ENCODE assay signal across 8 mouse cellular contexts in the genomic region with DNA sequence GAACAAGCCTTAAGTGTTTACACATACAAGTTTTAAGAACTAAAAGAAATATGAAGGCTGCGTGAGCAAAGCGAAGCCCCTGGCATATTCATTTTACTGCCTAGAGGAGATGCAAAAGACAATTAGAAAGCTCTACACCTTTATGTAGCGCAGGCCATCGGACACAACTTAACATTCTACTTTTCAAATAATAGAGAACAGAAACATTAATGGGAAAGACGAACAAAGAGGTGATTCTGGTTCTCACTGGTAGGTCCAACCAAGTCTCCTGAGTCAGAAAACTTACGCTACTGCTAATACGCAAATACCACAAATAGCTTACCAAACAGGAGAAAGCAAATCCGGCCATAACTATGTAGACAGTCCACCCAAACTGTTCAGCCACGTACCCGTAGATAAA. TPM values are rescaled to one million over a fixed set of nuclear protein-coding genes. Genes with fewer than 3 reads are reported as not detected.
DNase-seq lines count a peak whose midpoint lies in the region; ATAC-seq and TF ChIP-seq lines count a peak whose summit lies in the region.

No protein-coding gene starts in this region.

- peak overlapping the region; percentile 80 for H3K4me3 ChIP-seq in heart, embryonic 13.5 days
- peak overlapping the region; percentile 95 for H3K4me3 ChIP-seq in E14TG2a.4 (replicated peaks; ENCODE audit: low read length)
- H3K4me3 ChIP-seq in forebrain, postnatal 0 days (ENCODE audit: low read depth, low read length) = peak overlapping the region; percentile 65
- peak overlapping the region; percentile 97 for H3K4me3 ChIP-seq in macrophage (ENCODE audit: inconsistent target)

- no peak for DNase-seq in heart, postnatal 10 days
- no peak for DNase-seq in forebrain, postnatal 0 days
- DNase-seq in urinary bladder, adult 2 months (ENCODE audit: low spot score) = no peak
- DNase-seq in left cerebral cortex, adult 8-10 months (ENCODE audit: low spot score in 2 of 2) = no peak
- no peak for DNase-seq in urinary bladder, postnatal 14 days (ENCODE audit: low spot score)

- H3K9ac ChIP-seq in heart, embryonic 13.5 days = peak overlapping the region; percentile 88
- H3K9ac ChIP-seq in forebrain, postnatal 0 days = peak overlapping the region; percentile 84

- peak overlapping the region; percentile 82 for H3K4me2 ChIP-seq in heart, embryonic 13.5 days
- peak overlapping the region; percentile 75 for H3K4me2 ChIP-seq in forebrain, postnatal 0 days (ENCODE audit: low read depth)

- 55% methylated on average over 10 of the region's 10 CpGs for WGBS in heart, embryonic 13.5 days
- WGBS in forebrain, postnatal 0 days = 60% methylated on average over 10 of the region's 10 CpGs
- WGBS in macrophage (ENCODE audit: missing documents) = 62% methylated on average over 10 of the region's 10 CpGs

- no peaks in the 10 kb centered on the region for H3K27me3 ChIP-seq in heart, embryonic 13.5 days (replicated peaks)
- H3K27me3 ChIP-seq in E14TG2a.4 (ENCODE audit: insufficient read depth, low read length) = peaks cover 9% of the 10 kb centered on the region; the same call in 1 of the 2 replicates
- H3K27me3 ChIP-seq in forebrain, postnatal 0 days (ENCODE audit: insufficient read depth, low read length) = no peaks in the 10 kb centered on the region

- TF ChIP-seq CTCF in E14TG2a.4 (conservative IDR thresholded peaks at IDR 0.05; ENCODE audit: low read length) = no peak
- no peak for TF ChIP-seq CTCF in forebrain, postnatal 0 days (IDR thresholded peaks at IDR 0.05; ENCODE audit: low read depth)

- intact Hi-C loops in heart, postnatal 10 days (cut with DNase I) = no loop called here

- peaks cover 28% of the 10 kb centered on the region for H3K36me3 ChIP-seq in heart, embryonic 13.5 days
- H3K36me3 ChIP-seq in E14TG2a.4 (ENCODE audit: insufficient read depth, low read length) (no peaks in the 10 kb centered on the region), macrophage (ENCODE audit: inconsistent target) (no peaks in the 10 kb centered on the region)
- peaks cover 3% of the 10 kb centered on the region for H3K36me3 ChIP-seq in forebrain, postnatal 0 days (ENCODE audit: insufficient read depth)

- ATAC-seq in heart, embryonic 13.5 days (ENCODE audit: extremely low read depth, insufficient number of reproducible peaks, low FRiP score, low TSS enrichment) = no peak
- ATAC-seq in forebrain, postnatal 0 days = no peak

- no peaks in the 10 kb centered on the region for H3K9me3 ChIP-seq in heart, embryonic 13.5 days
- no peaks in the 10 kb centered on the region for H3K9me3 ChIP-seq in E14TG2a.4 (ENCODE audit: low read length)
- no peaks in the 10 kb centered on the region for H3K9me3 ChIP-seq in forebrain, postnatal 0 days (ENCODE audit: low read length)

- peaks cover 21% of the 10 kb centered on the region for H3K79me2 ChIP-seq in macrophage (ENCODE audit: inconsistent target)

- peaks cover 19% of the 10 kb centered on the region for H3K4me1 ChIP-seq in heart, embryonic 13.5 days
- peaks cover 20% of the 10 kb centered on the region for H3K4me1 ChIP-seq in E14TG2a.4 (replicated peaks; ENCODE audit: low read depth, low read length)
- H3K4me1 ChIP-seq in forebrain, postnatal 0 days (ENCODE audit: insufficient read depth) = peaks cover 10% of the 10 kb centered on the region

- H3K27ac ChIP-seq in heart, embryonic 13.5 days (replicated peaks) = peak overlapping the region; percentile 90
- H3K27ac ChIP-seq in forebrain, postnatal 0 days (ENCODE audit: low read depth, low read length) = no peak overlapping the region
- peak overlapping the region; percentile 70 for H3K27ac ChIP-seq in macrophage

RNA-seq across cellular contexts. Expression of a gene that starts 0.8 kb away (rescaled TPM):
- polyA plus RNA-seq in heart, embryonic 13.5 days (2015; fragmentation: Nextera tagmentation; extraction: Ambion mirVana) = 46.8 and 51.9 TPM in 2 replicates
- total RNA-seq in heart, postnatal 10 days (2021) = 10 to 100 TPM; 26.6 to 32.1 TPM
- total RNA-seq in forebrain, postnatal 0 days (2014; rRNA removed) = 44.5 and 54.8 TPM in 2 replicates
- 38.7 and 39.8 TPM in 2 replicates for polyA plus RNA-seq in forebrain, postnatal 0 days (2015; fragmentation: Nextera tagmentation; extraction: Ambion mirVana)
- total RNA-seq in macrophage (2018; cell fraction: chromatin; rRNA removed) = 10 to 100 TPM; 42.3 to 95.3 (median 64.0) TPM
- 10 to 100 TPM; 15.7 to 33.1 (median 21.5) TPM for total RNA-seq in macrophage (2018; cell fraction: cytosol; rRNA removed)
- 100 to 1,000 TPM in 1 of 26 experiments, 10 to 100 TPM in 25; 41.3 to 102 (median 59.5) TPM for total RNA-seq in macrophage (2018; cell fraction: nucleus; rRNA removed)
- 25.5 to 38.1 TPM (median 30.8 TPM) in 3 replicates for polyA plus RNA-seq in macrophage (2018)
- 84.7 and 102 TPM in 2 replicates for polyA plus RNA-seq in urinary bladder, adult 2 months (2012; rRNA removed)
- total RNA-seq in left cerebral cortex, adult 8-10 months (2022) = 10 to 100 TPM; 30.9 to 38.6 (median 32.5) TPM

RNA-seq across cellular contexts. Expression of a gene that starts 1.1 kb away (rescaled TPM):
- 340 and 382 TPM in 2 replicates for polyA plus RNA-seq in heart, embryonic 13.5 days (2015; fragmentation: Nextera tagmentation; extraction: Ambion mirVana)
- total RNA-seq in heart, postnatal 10 days (2021) = 100 to 1,000 TPM; 177 to 181 TPM
- total RNA-seq in forebrain, postnatal 0 days (2014; rRNA removed) = 217 and 226 TPM in 2 replicates
- polyA plus RNA-seq in forebrain, postnatal 0 days (2015; fragmentation: Nextera tagmentation; extraction: Ambion mirVana) = 425 and 543 TPM in 2 replicates
- total RNA-seq in macrophage (2018; cell fraction: chromatin; rRNA removed) = 10 to 100 TPM in 22 of 26 experiments, 1 to 10 TPM in 4; 7.4 to 46.0 (median 17.0) TPM
- total RNA-seq in macrophage (2018; cell fraction: cytosol; rRNA removed) = 100 to 1,000 TPM; 208 to 300 (median 243) TPM
- total RNA-seq in macrophage (2018; cell fraction: nucleus; rRNA removed) = 100 to 1,000 TPM in 1 of 26 experiments, 10 to 100 TPM in 25; 28.6 to 104 (median 62.5) TPM
- polyA plus RNA-seq in macrophage (2018) = 227 to 384 TPM (median 331 TPM) in 3 replicates
- polyA plus RNA-seq in urinary bladder, adult 2 months (2012; rRNA removed) = 269 and 320 TPM in 2 replicates
- total RNA-seq in left cerebral cortex, adult 8-10 months (2022) = 100 to 1,000 TPM; 166 to 179 (median 173) TPM

RNA-seq across cellular contexts. Expression of a gene that starts 18.6 kb away (rescaled TPM):
- polyA plus RNA-seq in heart, embryonic 13.5 days (2015; fragmentation: Nextera tagmentation; extraction: Ambion mirVana) = 93.0 and 102 TPM in 2 replicates
- 10 to 100 TPM; 78.8 to 82.5 TPM for total RNA-seq in heart, postnatal 10 days (2021)
- 70.6 and 90.9 TPM in 2 replicates for total RNA-seq in forebrain, postnatal 0 days (2014; rRNA removed)
- polyA plus RNA-seq in forebrain, postnatal 0 days (2015; fragmentation: Nextera tagmentation; extraction: Ambion mirVana) = 48.7 and 83.8 TPM in 2 replicates
- 100 to 1,000 TPM in 23 of 26 experiments, 10 to 100 TPM in 3; 73.5 to 177 (median 129) TPM for total RNA-seq in macrophage (2018; cell fraction: chromatin; rRNA removed)
- 10 to 100 TPM; 24.4 to 54.3 (median 35.3) TPM for total RNA-seq in macrophage (2018; cell fraction: cytosol; rRNA removed)
- 100 to 1,000 TPM in 4 of 26 experiments, 10 to 100 TPM in 22; 47.5 to 124 (median 69.4) TPM for total RNA-seq in macrophage (2018; cell fraction: nucleus; rRNA removed)
- polyA plus RNA-seq in macrophage (2018) = 19.0 to 25.4 TPM (median 21.5 TPM) in 3 replicates
- polyA plus RNA-seq in urinary bladder, adult 2 months (2012; rRNA removed) = 21.5 and 26.9 TPM in 2 replicates
- total RNA-seq in left cerebral cortex, adult 8-10 months (2022) = 10 to 100 TPM; 51.1 to 56.1 (median 52.0) TPM

RNA-seq across cellular contexts. Expression of a gene that starts 18.6 kb away (rescaled TPM):
- 61.2 and 64.9 TPM in 2 replicates for polyA plus RNA-seq in heart, embryonic 13.5 days (2015; fragmentation: Nextera tagmentation; extraction: Ambion mirVana)
- total RNA-seq in heart, postnatal 10 days (2021) = 10 to 100 TPM; 28.2 to 31.4 TPM
- total RNA-seq in forebrain, postnatal 0 days (2014; rRNA removed) = 57.3 and 69.6 TPM in 2 replicates
- polyA plus RNA-seq in forebrain, postnatal 0 days (2015; fragmentation: Nextera tagmentation; extraction: Ambion mirVana) = 64.7 and 84.6 TPM in 2 replicates
- total RNA-seq in macrophage (2018; cell fraction: chromatin; rRNA removed) = 100 to 1,000 TPM in 21 of 26 experiments, 10 to 100 TPM in 5; 36.0 to 200 (median 116) TPM
- total RNA-seq in macrophage (2018; cell fraction: cytosol; rRNA removed) = 10 to 100 TPM; 13.4 to 31.4 (median 21.3) TPM
- total RNA-seq in macrophage (2018; cell fraction: nucleus; rRNA removed) = 100 to 1,000 TPM in 4 of 26 experiments, 10 to 100 TPM in 22; 39.2 to 215 (median 62.6) TPM
- 29.0 to 64.4 TPM (median 63.1 TPM) in 3 replicates for polyA plus RNA-seq in macrophage (2018)
- polyA plus RNA-seq in urinary bladder, adult 2 months (2012; rRNA removed) = 51.0 and 68.7 TPM in 2 replicates
- 10 to 100 TPM; 43.5 to 58.8 (median 49.6) TPM for total RNA-seq in left cerebral cortex, adult 8-10 months (2022)

RNA-seq across cellular contexts. Expression of a gene that starts 49.2 kb away (rescaled TPM):
- polyA plus RNA-seq in heart, embryonic 13.5 days (2015; fragmentation: Nextera tagmentation; extraction: Ambion mirVana) = 4.7 and 4.9 TPM in 2 replicates
- 1 to 10 TPM; 4.5 to 5.0 TPM for total RNA-seq in heart, postnatal 10 days (2021)
- total RNA-seq in forebrain, postnatal 0 days (2014; rRNA removed) = 14.9 and 16.6 TPM in 2 replicates
- 7.9 and 14.0 TPM in 2 replicates for polyA plus RNA-seq in forebrain, postnatal 0 days (2015; fragmentation: Nextera tagmentation; extraction: Ambion mirVana)
- 10 to 100 TPM in 25 of 26 experiments, 1 to 10 TPM in 1; 7.6 to 34.8 (median 22.2) TPM for total RNA-seq in macrophage (2018; cell fraction: chromatin; rRNA removed)
- 1 to 10 TPM; 4.3 to 9.4 (median 7.5) TPM for total RNA-seq in macrophage (2018; cell fraction: cytosol; rRNA removed)
- total RNA-seq in macrophage (2018; cell fraction: nucleus; rRNA removed) = 10 to 100 TPM in 16 of 26 experiments, 1 to 10 TPM in 10; 4.9 to 25.4 (median 13.4) TPM
- polyA plus RNA-seq in macrophage (2018) = 5.6 to 7.4 TPM (median 5.9 TPM) in 3 replicates
- 6.7 and 7.1 TPM in 2 replicates for polyA plus RNA-seq in urinary bladder, adult 2 months (2012; rRNA removed)
- total RNA-seq in left cerebral cortex, adult 8-10 months (2022) = 10 to 100 TPM; 16.4 to 19.4 (median 18.6) TPM
